Mouse (Mus musculus) B cell, adult 2 months (primary cell): ENCODE results near the gene Ppm1h.

Experiments
- DNase-seq, 2 experiments: peaks; one replicate each; pipeline ENCODE4 v3.0.0; 2022

Ppm1h gene

GRCm38 (mm10) chr10:122678541-122679436, at the start of gene Ppm1h:
Gene Ppm1h (plus strand): TSS chr10:122678762.
- DNase-seq, result peak; percentile 18 to 20

GRCm38 (mm10) chr10:122629003-122629402, 49.6 kb upstream of the Ppm1h start:
- DNase-seq, result no peak

DNA sequence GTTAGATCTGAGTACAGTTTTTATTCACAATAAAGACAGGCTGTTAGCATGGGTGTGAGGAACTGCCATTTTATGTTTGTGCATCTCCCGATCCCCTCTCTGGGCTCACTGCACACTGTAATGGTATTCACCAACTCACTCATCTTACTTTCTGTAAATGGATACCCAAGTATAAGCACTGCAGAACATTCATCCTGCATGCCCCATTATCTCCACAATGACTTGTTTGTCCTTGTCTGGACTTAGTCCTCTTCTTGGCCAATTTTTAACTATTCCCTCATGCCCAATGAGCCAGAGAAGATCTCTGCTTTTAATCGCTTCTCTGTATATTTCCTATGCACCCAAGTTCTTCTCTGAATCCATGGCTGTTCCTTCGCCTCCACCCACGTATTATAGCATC, 38.7 kb upstream of the Ppm1h start:
- no peak for DNase-seq

GRCm38 (mm10) chr10:122641263-122641795, 37.2 kb upstream of the Ppm1h start:
- no peak for DNase-seq

- DNase-seq, result no peak
These were observed 36.4 kb upstream of the Ppm1h start for GRCm38 (mm10) chr10:122642125-122642524.

DNA sequence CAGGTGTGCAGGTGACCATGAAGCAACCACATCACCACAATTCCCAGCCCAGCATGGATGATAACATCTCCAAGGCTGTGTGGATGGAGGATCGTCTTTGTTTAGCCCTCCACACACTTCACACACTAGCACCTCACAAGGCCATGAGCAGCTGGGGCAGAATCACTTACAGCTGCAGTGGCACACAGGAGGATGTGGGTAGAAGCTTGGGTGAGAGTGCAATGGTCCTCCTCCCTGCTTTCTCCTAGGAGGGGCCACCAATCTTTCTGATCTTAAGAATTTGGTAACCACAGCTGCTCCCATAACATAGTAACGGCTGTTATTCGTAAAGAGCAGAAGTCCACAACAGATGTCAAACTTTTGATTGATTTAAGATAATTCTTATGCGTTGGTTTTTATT, 26.6 kb upstream of the Ppm1h start:
- no peak for DNase-seq

GRCm38 (mm10) chr10:122652578-122652977, 26.0 kb upstream of the Ppm1h start:
- DNase-seq, result no peak

DNA sequence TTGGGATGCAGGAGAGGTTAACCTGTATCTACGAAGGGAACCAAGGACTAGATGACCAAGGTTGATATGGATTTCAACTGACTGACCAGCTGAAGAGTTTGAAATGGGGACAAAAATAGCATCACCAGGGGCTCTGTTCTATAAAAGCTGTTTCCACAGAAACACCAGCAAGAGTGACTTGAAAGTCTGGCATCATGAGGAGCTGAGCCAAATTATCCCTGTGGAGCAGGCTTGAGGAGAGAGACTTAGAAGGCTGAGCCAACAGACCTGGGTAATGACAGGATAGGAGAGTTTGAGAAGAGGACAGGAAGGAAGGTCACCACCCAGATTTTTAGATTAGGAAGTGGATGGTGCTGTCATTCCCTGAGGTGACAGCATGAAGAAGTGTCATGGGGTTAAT, 12.9 kb upstream of the Ppm1h start:
- DNase-seq, result no peak

DNA sequence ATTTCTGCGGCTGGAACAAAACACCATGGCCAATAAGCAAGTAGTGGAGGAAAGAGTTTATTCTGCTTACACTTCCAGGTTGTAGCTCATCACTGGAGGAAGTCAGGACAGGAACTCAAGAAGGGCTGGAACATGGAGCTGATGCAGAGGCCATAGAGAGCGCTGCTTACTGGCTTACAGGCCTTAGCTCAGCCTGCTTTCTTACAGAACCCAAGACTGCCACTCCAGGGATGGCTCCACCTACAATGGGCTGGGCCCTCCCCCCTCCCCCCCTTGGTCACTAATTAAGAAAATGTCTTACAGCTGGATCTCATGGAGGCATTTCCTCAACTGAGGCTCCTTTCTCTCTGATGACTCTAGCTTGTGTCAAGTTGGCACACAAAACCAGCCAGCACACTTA, 7.3 kb upstream of the Ppm1h start:
- no peak for DNase-seq

GRCm38 (mm10) chr10:122672044-122672443, 6.5 kb upstream of the Ppm1h start:
- no peak for DNase-seq

- peak in 1 of 2 experiments; percentile 8 for DNase-seq
These were observed 979 bp downstream of the Ppm1h start for GRCm38 (mm10) chr10:122679437-122680045.

DNA sequence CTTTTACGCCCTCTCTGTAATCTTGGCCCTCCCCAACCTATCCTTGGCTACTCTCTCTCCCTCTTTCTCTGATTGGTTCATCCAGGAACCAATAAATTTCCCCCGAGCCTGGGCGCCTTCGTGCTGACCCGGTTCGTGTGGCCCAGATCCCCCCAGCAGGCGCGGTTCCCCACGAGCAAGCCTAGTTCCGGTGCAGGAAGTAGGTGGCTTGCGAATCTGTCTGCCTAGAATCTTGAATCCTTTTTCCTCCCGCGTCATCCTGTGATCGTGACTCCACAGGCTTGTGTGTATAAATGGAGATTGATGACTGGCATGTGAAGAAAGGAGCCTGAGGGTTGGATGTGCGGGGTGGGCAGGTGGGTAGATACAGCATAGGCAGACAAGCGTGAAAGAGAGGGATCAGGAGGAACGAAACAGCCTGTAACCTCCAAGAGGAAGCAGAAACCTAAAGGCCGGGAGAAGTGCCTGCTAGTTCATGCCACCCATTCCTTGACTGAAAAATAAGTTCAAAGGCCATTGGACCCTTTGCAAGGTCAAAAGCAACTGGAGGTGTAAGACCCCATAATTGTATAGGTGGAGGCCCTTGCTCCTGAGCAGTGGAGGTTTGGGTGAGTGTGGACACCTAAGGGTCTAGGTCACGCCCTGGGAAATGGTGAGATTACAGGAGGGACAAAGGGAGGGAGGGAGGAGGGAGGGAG, 2.0 kb downstream of the Ppm1h start:
- no peak for DNase-seq

GRCm38 (mm10) chr10:122681085-122681408, 2.5 kb downstream of the Ppm1h start:
- DNase-seq, result no peak

GRCm38 (mm10) chr10:122683819-122684330, 5.3 kb downstream of the Ppm1h start:
- DNase-seq, result no peak

DNA sequence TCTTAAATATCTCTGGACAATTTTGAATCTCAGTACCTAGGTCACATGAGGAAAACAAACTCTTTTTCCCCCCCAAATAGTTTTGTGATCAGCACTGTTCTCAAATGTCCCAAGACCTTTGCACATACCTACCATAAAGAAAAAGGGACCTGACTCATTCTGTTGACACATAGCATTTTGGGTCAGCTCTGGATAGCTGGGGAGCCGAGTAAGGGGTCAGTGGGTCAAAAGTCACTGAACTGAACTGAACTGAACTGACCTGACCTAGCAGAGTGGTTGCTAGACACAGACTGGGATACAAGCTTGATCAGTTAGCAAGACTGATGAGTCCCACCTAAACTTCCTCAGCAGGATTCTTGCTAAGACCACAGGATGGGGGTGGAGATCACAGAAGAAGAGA, 6.7 kb downstream of the Ppm1h start:
- DNase-seq, result no peak

DNA sequence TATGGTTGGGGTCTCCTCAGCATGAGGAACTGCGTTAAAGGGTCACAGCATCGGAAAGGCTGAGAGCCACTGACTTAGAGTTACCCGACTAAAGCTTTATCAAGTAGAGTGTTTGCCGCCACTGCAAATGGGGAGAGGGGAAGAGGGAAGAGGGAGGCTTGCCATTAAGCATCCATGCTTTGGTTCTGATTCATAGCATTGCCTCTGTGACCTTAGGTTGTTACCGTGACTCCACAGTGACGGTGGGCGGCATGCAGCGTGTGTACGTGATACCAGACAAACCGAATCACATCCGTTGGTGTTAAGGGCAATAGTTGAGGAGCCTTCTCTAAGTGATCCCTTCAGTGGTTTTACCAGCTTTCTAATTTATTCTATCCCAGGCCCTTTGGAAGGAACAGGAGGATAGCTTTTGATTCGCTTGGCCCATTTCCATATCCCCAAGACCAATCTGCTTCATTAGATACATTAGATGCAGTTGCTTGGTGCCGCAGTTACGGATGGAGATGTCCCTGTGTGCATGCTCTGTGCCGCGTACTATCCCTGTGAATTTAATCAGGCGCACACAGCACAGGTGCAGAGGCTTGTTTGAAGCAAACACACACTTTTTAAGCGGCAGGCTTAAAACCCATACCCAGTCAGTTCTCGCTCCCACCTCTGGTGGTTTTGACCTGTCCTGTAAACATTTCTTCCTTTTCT, 7.4 kb downstream of the Ppm1h start:
- no peak for DNase-seq

DNA sequence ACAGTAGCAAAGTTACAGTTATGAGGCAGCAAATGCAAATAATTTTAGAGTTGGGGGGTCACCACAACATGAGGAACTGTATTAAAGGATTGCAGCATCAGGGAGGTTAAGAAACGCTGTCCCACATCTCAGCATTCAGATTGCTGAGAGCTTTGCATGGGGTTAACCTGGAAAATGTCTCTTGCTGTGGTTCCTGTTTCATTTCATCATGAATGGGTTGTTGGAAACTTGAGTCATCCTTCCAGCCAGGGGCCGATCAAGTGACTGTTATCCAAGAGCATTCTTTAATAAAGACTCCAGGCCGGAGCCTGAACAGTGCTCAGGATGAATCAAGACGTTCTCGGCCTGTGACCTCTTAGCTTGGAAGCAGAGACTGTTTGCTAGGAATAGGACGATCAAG, 12.1 kb downstream of the Ppm1h start:
- DNase-seq, result no peak

GRCm38 (mm10) chr10:122693158-122693777, 14.7 kb downstream of the Ppm1h start:
- DNase-seq, result no peak

DNA sequence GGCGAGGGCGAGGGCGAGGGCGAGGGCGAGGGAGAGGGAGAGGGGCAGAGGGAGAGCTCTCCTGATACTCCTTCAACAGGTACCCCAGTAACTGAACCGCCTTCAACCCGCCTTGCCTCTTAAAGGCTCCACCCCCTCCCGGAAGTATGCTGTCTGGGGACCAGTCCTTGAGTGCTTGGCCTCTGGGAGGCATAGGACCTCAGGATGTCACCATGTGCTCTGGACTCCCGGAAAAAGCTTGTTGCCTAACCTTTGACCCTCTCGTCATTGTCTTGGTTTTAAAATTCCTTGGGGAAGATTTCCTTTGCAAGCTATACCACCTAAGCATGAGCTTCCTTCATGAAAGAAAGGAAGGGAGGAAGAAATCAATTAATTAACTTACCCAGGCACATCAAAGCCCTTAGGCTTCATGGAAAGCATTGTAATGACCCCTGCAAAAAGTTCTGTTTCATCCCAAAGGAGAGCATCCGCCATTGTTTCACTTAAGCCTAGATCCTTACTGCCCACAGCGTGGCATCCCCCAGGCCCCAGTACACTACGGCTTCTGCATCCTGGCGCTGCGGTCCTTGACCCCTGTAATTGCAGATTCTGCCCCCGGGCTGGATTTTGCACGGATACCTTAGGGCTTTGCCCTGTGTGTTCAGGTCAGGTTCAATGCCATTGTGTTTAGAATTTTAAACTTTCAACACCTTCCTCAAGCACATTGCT, 15.5 kb downstream of the Ppm1h start:
- no peak for DNase-seq

- DNase-seq, result no peak
These were observed 17.8 kb downstream of the Ppm1h start for GRCm38 (mm10) chr10:122696335-122696734.

DNA sequence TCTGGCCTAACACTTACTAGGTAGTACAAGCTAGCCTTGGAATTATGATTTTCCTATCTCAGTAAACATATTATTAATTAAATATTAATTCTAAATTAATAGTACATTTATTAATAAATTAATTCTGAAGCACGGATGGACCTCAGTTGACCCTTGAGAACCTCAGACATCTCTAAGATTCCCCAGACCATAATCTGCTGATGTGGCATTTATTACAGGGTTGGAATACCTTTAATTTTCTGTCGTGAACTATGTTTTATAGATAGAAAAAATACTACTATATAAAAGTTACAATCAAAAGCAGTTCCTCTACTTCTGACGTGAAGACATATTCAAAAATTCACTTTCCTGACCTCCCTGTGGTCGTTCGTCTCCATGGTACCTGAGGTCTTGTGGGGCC, 19.8 kb downstream of the Ppm1h start:
- DNase-seq, result no peak

GRCm38 (mm10) chr10:122704901-122705300, 26.3 kb downstream of the Ppm1h start:
- no peak for DNase-seq
